Mouse (Mus musculus) testis, adult 2 months (tissue): ENCODE measurements around the gene Gm20388.

Experiments
- CTCF ChIP-seq: fragments of 200-500 bp; IDR thresholded peaks from 2 replicates; pipeline ENCODE4 v1.5.1; 2012; ENCODE audit warnings: low read depth, mild to moderate bottlenecking, inconsistent platforms, low read length, moderate library complexity; ENCODE audit not compliant: control insufficient read depth, insufficient read depth, insufficient replicate concordance
- POLR2A ChIP-seq: fragments of 200-500 bp; IDR thresholded peaks from 2 replicates; pipeline ENCODE4 v1.6.1; 2012; ENCODE audit warnings: low read depth, mild to moderate bottlenecking, inconsistent platforms, low read length, moderate library complexity; ENCODE audit not compliant: control insufficient read depth

GRCm38 (mm10) chr8:122573577-122573976 is 2662.9 kb downstream of the Gm20388 start:
- no peak for TF ChIP-seq CTCF
- TF ChIP-seq POLR2A, result no peak
